Mouse (Mus musculus) liver, embryonic 16.5 days (tissue): ENCODE measurements around the gene Mndal. TPM values are rescaled to one million over a fixed set of nuclear protein-coding genes. Genes with fewer than 3 reads are reported as not detected.
A peak's percentile ranks its signal among the peaks of the same experiment; 100 is the strongest.
"Not testable (repeated sequence)": the region's sequence is repeated elsewhere in the genome, so short reads cannot be mapped to it uniquely, and the experiment has no call there.

Source experiments
- ATAC-seq: fragments of 200-750 bp; cut with Nextera tagmentation; 2 replicates; pipeline ENCODE4 v1.8.0; 2017; ENCODE audit warnings: low read depth, mild to moderate bottlenecking, moderate number of reproducible peaks, moderate library complexity
- H3K27ac ChIP-seq: fragments of 300-500 bp; sonication (generic); 2 replicates; pipeline ENCODE4 v1.5.1; 2014; ENCODE audit warnings: mild to moderate bottlenecking, low read length
- H3K27me3 ChIP-seq: fragments of 300-500 bp; sonication (generic); 2 replicates; pipeline ENCODE4 v1.6.1; 2014; ENCODE audit warnings: low read depth, low read length, mixed read lengths; ENCODE audit not compliant: control insufficient read depth, insufficient read depth
- H3K36me3 ChIP-seq: fragments of 300-500 bp; sonication (generic); 2 replicates; pipeline ENCODE4 v1.6.1; 2014; ENCODE audit warnings: mild to moderate bottlenecking; ENCODE audit not compliant: control insufficient read depth, insufficient read depth
- H3K4me1 ChIP-seq: fragments of 300-500 bp; sonication (generic); 2 replicates; pipeline ENCODE4 v1.6.1; 2014; ENCODE audit warnings: low read depth, low read length, mixed read lengths; ENCODE audit not compliant: control insufficient read depth
- H3K4me2 ChIP-seq: fragments of 300-500 bp; sonication (generic); 2 replicates; pipeline ENCODE4 v1.6.1; 2014; ENCODE audit warnings: low read depth, low read length, mixed read lengths
- H3K4me3 ChIP-seq: fragments of 300-500 bp; sonication (generic); 2 replicates; pipeline ENCODE4 v1.5.1; 2014; ENCODE audit warnings: low read depth, mild to moderate bottlenecking, low read length
- H3K9ac ChIP-seq: fragments of 300-500 bp; sonication (generic); 2 replicates; pipeline ENCODE4 v1.6.1; 2014; ENCODE audit warnings: low read depth, low read length
- H3K9me3 ChIP-seq: fragments of 300-500 bp; sonication (generic); replicated peaks from 2 replicates; pipeline ENCODE4 v1.6.1; 2016; ENCODE audit warnings: low read length; ENCODE audit not compliant: control insufficient read depth
- WGBS: fragments of 180-500 bp; shearing (Covaris S2); extraction: QIAGEN DNeasy Blood & Tissue Kit; methylation state at CpG from one replicate; pipeline ENCODE4 v1.1.7; 2014; ENCODE audit not compliant: insufficient replicate concordance; 5-methylcytosine and 5-hydroxymethylcytosine counted together
- polyA plus RNA-seq: library from polyadenylated mRNA; unstranded; fragments of >200 nt; fragmentation: Nextera tagmentation; extraction: Ambion mirVana; gene quantifications from 2 replicates; pipeline ENCODE4 v1.2.1, GENCODE M21; 2015

Mndal gene
- polyA plus RNA-seq, 1 experiment from 2014 or later, result 3.8 TPM

DNA sequence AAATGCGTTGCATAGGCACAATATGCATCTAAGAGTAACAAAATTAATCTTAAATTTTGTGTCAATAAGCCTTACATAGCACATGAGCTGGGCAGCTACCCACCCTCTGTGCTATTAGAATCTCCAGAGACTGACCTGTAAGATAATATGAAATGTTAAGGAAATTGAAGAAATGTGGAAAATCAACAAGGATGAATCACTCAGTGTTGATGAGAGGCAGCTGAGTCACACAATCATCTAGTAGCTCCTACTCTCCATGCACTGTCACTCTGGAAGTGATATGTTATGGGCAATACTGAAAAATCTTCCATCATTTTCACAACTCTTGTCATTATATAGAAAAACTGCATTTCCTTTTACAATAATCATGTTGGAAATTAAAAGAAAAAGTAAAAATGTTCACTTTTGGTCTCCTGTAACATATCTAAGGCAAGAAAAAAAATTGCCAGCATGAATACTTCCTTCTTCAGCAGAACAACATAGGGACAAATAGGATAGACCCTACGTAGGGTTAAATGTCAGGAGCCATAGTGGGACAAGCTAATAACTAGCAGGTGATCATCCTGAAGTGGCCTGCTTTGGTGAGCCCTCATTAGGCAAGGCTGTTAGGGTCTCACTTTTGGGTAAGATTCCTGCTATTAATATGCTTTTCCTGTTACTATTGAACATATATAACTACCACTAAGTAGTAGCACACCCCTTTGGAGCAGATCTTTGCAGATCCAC, 12.9 kb upstream of the Mndal start:
- H3K4me1 ChIP-seq, result no peaks in the 10 kb centered on the region
- no peak overlapping the region for H3K27ac ChIP-seq
- no peaks in the 10 kb centered on the region for H3K27me3 ChIP-seq
- no peak overlapping the region for H3K9ac ChIP-seq
- no peak overlapping the region for H3K4me3 ChIP-seq
- H3K4me2 ChIP-seq, result no peak overlapping the region
- ATAC-seq, result no peak
- no peaks in the 10 kb centered on the region for H3K36me3 ChIP-seq
- no peaks in the 10 kb centered on the region for H3K9me3 ChIP-seq
- WGBS, result 58% methylated on average over 2 of the region's 2 CpGs

GRCm38 (mm10) chr1:173953563-173953962, 11.3 kb upstream of the Mndal start:
- Histone ChIP-seq H3K27me3 (no peaks in the 10 kb centered on the region), H3K27ac (no peak overlapping the region), H3K4me2 (no peak overlapping the region), H3K9me3 (no peaks in the 10 kb centered on the region), H3K4me1 (no peaks in the 10 kb centered on the region), H3K36me3 (no peaks in the 10 kb centered on the region), H3K9ac (no peak overlapping the region), H3K4me3 (no peak overlapping the region)
- WGBS, result 39% methylated on average over 1 of the region's 1 CpGs
- ATAC-seq, result no peak

DNA sequence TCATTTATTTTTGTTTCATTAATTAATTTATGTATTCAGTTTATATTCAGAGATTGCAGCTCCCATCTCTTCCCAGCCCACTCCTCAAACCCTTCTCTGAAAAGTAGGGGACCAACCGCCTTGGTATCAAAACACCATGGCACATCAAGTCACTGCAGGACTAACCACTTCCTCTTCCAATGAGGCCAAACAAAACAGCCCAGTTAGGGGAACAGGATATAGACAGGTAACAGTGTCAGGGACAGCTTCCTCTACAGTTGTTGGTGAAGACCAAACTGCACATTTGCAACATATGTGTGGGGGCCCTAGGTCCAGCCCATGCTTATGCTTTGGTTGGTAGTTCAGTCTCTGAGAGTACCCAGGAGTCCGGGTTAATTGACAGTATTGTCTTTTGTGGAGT, 6.8 kb upstream of the Mndal start:
- not testable (repeated sequence) for H3K9me3 ChIP-seq, H3K27ac ChIP-seq, H3K27me3 ChIP-seq, H3K4me3 ChIP-seq, H3K36me3 ChIP-seq, H3K9ac ChIP-seq, H3K4me1 ChIP-seq, H3K4me2 ChIP-seq
- peak; percentile 30; the same call in 1 of the 2 replicates for ATAC-seq
- 19% methylated on average over 2 of the region's 2 CpGs for WGBS

- H3K27me3 ChIP-seq, H3K36me3 ChIP-seq, H3K4me1 ChIP-seq, H3K9me3 ChIP-seq, H3K4me2 ChIP-seq, H3K27ac ChIP-seq, ATAC-seq, H3K9ac ChIP-seq, H3K4me3 ChIP-seq: not testable (repeated sequence)
Observed at GRCm38 (mm10) chr1:173942780-173943066, 432 bp upstream of the Mndal start.

DNA sequence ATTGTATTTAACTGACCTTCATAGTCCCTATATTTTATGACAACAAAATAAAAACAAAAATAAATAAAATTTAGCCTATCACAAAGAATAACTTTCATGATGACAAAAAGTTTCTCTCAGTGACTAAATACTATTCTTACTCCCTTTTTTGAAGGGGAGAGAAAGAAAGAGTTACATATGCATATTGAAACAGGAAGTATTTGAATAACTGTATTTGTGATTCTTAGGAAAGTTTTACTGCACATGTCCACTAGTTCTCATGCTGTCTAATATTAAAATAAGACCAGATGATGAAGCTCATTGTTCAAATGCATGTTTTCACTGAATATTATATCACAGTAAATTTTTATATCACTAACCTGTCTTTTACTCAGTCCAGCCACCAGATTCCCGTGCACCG, 769 bp downstream of the Mndal start:
- H3K9ac ChIP-seq, ATAC-seq, H3K9me3 ChIP-seq, H3K27ac ChIP-seq, H3K4me1 ChIP-seq, H3K36me3 ChIP-seq, H3K4me3 ChIP-seq, H3K4me2 ChIP-seq, H3K27me3 ChIP-seq: not testable (repeated sequence)
- WGBS, result 71% methylated on average over 2 of the region's 2 CpGs

DNA sequence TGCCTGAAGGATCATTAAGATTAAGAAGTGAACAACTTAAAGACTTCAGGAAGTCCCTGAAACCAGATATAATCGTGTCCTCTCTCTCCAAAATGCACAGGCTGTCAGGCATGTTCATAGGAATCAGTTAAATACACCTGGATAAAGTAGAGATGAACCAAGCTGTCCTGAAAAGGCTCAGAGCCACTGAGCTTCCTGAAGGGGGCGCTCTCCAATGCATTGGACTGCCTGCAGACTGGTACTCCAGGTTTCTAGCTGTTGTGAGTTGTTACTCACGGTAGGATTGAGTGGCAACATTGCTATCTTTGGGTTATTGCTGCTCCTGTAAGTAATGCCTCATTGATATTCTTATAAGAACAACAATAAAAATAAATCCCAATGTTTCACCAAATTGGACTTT, 23.0 kb downstream of the Mndal start:
- not testable (repeated sequence) for H3K4me3 ChIP-seq, H3K27ac ChIP-seq, H3K4me1 ChIP-seq, H3K9ac ChIP-seq, H3K36me3 ChIP-seq, H3K4me2 ChIP-seq, H3K9me3 ChIP-seq, H3K27me3 ChIP-seq, ATAC-seq
- WGBS, result 49% methylated on average over 2 of the region's 3 CpGs

GRCm38 (mm10) chr1:173914559-173914958, 27.7 kb downstream of the Mndal start:
- Histone ChIP-seq H3K36me3 (no peaks in the 10 kb centered on the region), H3K4me2 (no peak overlapping the region), H3K4me3 (no peak overlapping the region), H3K27ac (no peak overlapping the region), H3K4me1 (no peaks in the 10 kb centered on the region), H3K9me3 (no peaks in the 10 kb centered on the region), H3K9ac (no peak overlapping the region), H3K27me3 (no peaks in the 10 kb centered on the region)
- no peak for ATAC-seq
- 60% methylated on average over 2 of the region's 2 CpGs for WGBS

GRCm38 (mm10) chr1:173913256-173913791, 29.0 kb downstream of the Mndal start:
- not testable (repeated sequence) for H3K4me1 ChIP-seq, H3K9ac ChIP-seq, ATAC-seq, H3K4me2 ChIP-seq, H3K27ac ChIP-seq, H3K27me3 ChIP-seq, H3K4me3 ChIP-seq, H3K36me3 ChIP-seq, H3K9me3 ChIP-seq

DNA sequence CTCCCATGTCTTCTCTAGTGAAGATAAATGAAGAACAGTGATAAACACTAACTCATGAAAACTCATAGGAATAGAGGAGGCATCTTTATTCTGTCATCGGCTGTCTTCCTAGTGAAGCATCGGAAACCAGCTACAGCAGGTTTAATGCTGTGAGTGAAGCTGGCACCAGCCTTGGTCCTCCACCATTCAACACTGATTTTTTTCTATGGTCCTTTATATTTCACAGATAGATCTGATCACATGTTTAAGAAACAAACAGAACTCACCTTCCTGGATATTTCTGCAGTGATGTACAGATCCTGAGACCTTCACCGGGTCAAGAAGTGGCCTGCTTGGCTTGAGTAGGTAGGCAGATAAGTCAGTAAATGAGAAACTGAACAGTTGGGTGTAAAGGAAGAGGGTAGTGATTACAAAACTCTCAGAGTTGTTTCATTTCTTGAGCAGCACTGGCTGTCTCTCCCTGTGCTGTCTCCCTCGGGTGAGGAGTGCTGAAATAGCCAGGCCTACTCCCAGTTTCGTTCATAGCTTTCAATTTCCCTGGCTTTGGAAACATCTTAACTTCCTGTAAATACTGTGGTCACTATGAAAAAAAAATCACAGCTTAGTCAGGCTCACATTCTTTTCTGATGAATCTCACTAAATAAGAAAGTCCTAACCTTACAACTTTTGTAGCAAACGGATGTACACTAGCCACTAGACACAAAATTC, 29.6 kb downstream of the Mndal start, which contains the start of gene Ifi211:
TSS of gene Ifi211 (minus strand) at position 499 of the 708 bp plus-strand sequence.
- H3K9me3 ChIP-seq, H3K4me2 ChIP-seq, H3K27ac ChIP-seq, H3K4me3 ChIP-seq, H3K36me3 ChIP-seq, H3K9ac ChIP-seq, H3K4me1 ChIP-seq, H3K27me3 ChIP-seq: not testable (repeated sequence)
- ATAC-seq, result 0 out of 2 replicates have a peak, but pooled peaks have one; percentile 41
- 55% methylated on average over 6 of the region's 6 CpGs for WGBS
